Mouse (Mus musculus): ENCODE results near the gene Utp11. TPM values are rescaled to one million over a fixed set of nuclear protein-coding genes. Genes with fewer than 3 reads are reported as not detected.
A peak's percentile ranks its signal among the peaks of the same experiment; 100 is the strongest.
"Not testable (repeated sequence)": the region's sequence is repeated elsewhere in the genome, so short reads cannot be mapped to it uniquely, and the experiment has no call there.

Gene Utp11
- polyA plus RNA-seq, 2 experiments: 52.0 to 59.4 TPM

- under 1% methylated on average over 57 of the region's 57 CpGs for WGBS
- Histone ChIP-seq H3K4me3 (replicated peaks; ENCODE audit: low read length) (peak within 1 kb of the TSS; percentile 78), H3K4me1 (ENCODE audit: control insufficient read depth, insufficient read depth, low read length) (peaks cover 9% of the 10 kb centered on the region), H3K27me3 (ENCODE audit: control insufficient read depth, insufficient read depth, low read length) (no peaks in the 10 kb centered on the region), H3K9ac (ENCODE audit: low read depth, low read length, severe bottlenecking) (peak within 1 kb of the TSS; percentile 87), H3K27ac (replicated peaks; ENCODE audit: low read depth, low read length) (peak within 1 kb of the TSS; percentile 48; the same call in 1 of the 2 replicates), H3K36me3 (ENCODE audit: control insufficient read depth, insufficient read depth, low read length) (peaks cover 34% of the 10 kb centered on the region), H3K9me3 (ENCODE audit: control insufficient read depth, low read length) (no peaks in the 10 kb centered on the region), H3K4me2 (replicated peaks; ENCODE audit: low read depth, low read length, severe bottlenecking) (peak within 1 kb of the TSS; percentile 62)
- ATAC-seq (ENCODE audit: low FRiP score, low read depth) (peak; percentile 91), DNase-seq (ENCODE audit: low spot score) (peak; percentile 94)
- peak; percentile 46; the same call in 1 of the 2 replicates for TF ChIP-seq POLR2A (IDR thresholded peaks at IDR 0.05; ENCODE audit: borderline replicate concordance, extremely low read depth, insufficient read depth, insufficient read length)
These were observed 21.4 kb upstream of the Utp11 start, which contains the start of gene Sf3a3 for GRCm38 (mm10) chr4:124714545-124715481. Gene Sf3a3, plus strand, starts transcription at chr4:124714776.

DNA sequence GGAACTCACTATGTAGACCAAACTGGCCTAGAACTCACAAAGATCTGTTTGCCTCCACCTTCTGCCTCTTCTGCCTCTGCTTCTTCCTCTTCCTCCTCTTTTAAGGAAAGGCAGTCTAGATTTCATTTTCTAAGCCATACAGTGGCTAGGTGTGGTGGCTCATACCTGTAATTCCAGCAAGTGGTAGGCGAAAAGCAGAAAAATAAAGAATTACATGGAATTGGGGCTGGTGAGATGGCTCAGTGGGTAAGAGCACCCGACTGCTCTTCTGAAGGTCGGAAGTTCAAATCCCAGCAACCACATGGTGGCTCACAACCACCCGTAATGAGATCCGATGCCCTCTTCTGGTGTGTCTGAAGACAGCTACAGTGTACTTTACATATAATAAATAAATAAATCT, 20.4 kb upstream of the Utp11 start:
- DNase-seq (ENCODE audit: low spot score); H3K9me3 ChIP-seq (ENCODE audit: control insufficient read depth, low read length); H3K27ac ChIP-seq (replicated peaks; ENCODE audit: low read depth, low read length); H3K9ac ChIP-seq (ENCODE audit: low read depth, low read length, severe bottlenecking); ATAC-seq (ENCODE audit: low FRiP score, low read depth); H3K27me3 ChIP-seq (ENCODE audit: control insufficient read depth, insufficient read depth, low read length); H3K4me3 ChIP-seq (replicated peaks; ENCODE audit: low read length); H3K4me2 ChIP-seq (replicated peaks; ENCODE audit: low read depth, low read length, severe bottlenecking): not testable (repeated sequence)
- H3K4me1 ChIP-seq (ENCODE audit: control insufficient read depth, insufficient read depth, low read length): peaks cover 16% of the 10 kb centered on the region
- peaks cover 25% of the 10 kb centered on the region for H3K36me3 ChIP-seq (ENCODE audit: control insufficient read depth, insufficient read depth, low read length)
- WGBS: 71% methylated on average over 5 of the region's 5 CpGs

DNA sequence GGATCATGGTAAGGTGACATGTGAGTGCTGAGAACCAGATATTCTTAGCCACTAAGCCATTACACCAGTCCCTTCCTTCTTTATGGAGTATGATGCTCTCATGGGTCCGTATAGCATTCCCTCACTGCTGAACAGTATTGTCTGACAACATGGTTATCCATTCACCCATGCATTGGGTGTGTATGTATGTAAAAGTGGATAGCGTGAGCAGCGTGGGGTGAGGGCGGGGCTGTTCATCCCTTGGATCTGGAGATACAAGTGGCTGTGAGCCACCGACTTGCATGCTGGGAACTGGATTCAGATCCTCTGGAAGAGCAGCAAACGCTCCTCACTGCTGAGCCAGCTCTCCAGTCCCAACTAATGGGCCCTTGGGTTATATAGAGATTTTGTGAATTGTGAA, 19.2 kb upstream of the Utp11 start:
- Histone ChIP-seq H3K4me2 (replicated peaks; ENCODE audit: low read depth, low read length, severe bottlenecking) (no peak overlapping the region), H3K9ac (ENCODE audit: low read depth, low read length, severe bottlenecking) (no peak overlapping the region), H3K27me3 (ENCODE audit: control insufficient read depth, insufficient read depth, low read length) (no peaks in the 10 kb centered on the region), H3K36me3 (ENCODE audit: control insufficient read depth, insufficient read depth, low read length) (peaks cover 14% of the 10 kb centered on the region), H3K27ac (replicated peaks; ENCODE audit: low read depth, low read length) (no peak overlapping the region), H3K4me3 (replicated peaks; ENCODE audit: low read length) (no peak overlapping the region), H3K9me3 (ENCODE audit: control insufficient read depth, low read length) (no peaks in the 10 kb centered on the region), H3K4me1 (ENCODE audit: control insufficient read depth, insufficient read depth, low read length) (peaks cover 24% of the 10 kb centered on the region)
- no peak for DNase-seq (ENCODE audit: low spot score)
- WGBS: 88% methylated on average over 6 of the region's 6 CpGs
- ATAC-seq (ENCODE audit: low FRiP score, low read depth): no peak
- no peak for TF ChIP-seq POLR2A (IDR thresholded peaks at IDR 0.05; ENCODE audit: borderline replicate concordance, extremely low read depth, insufficient read depth, insufficient read length)

- Histone ChIP-seq H3K9ac (ENCODE audit: low read depth, low read length, severe bottlenecking) (no peak overlapping the region), H3K4me1 (ENCODE audit: control insufficient read depth, insufficient read depth, low read length) (peaks cover 25% of the 10 kb centered on the region), H3K27ac (replicated peaks; ENCODE audit: low read depth, low read length) (no peak overlapping the region), H3K27me3 (ENCODE audit: control insufficient read depth, insufficient read depth, low read length) (no peaks in the 10 kb centered on the region), H3K4me3 (replicated peaks; ENCODE audit: low read length) (no peak overlapping the region), H3K9me3 (ENCODE audit: control insufficient read depth, low read length) (no peaks in the 10 kb centered on the region), H3K4me2 (replicated peaks; ENCODE audit: low read depth, low read length, severe bottlenecking) (no peak overlapping the region), H3K36me3 (ENCODE audit: control insufficient read depth, insufficient read depth, low read length) (peaks cover 18% of the 10 kb centered on the region)
- WGBS: 12% methylated on average over 5 of the region's 5 CpGs
- no peak for ATAC-seq (ENCODE audit: low FRiP score, low read depth)
- peak; percentile 77 for DNase-seq (ENCODE audit: low spot score)
- TF ChIP-seq POLR2A (IDR thresholded peaks at IDR 0.05; ENCODE audit: borderline replicate concordance, extremely low read depth, insufficient read depth, insufficient read length): no peak
These were observed 17.4 kb upstream of the Utp11 start for GRCm38 (mm10) chr4:124710776-124711291.

- Histone ChIP-seq H3K9me3 (ENCODE audit: control insufficient read depth, low read length) (no peaks in the 10 kb centered on the region), H3K36me3 (ENCODE audit: control insufficient read depth, insufficient read depth, low read length) (peaks cover 21% of the 10 kb centered on the region), H3K4me1 (ENCODE audit: control insufficient read depth, insufficient read depth, low read length) (peaks cover 30% of the 10 kb centered on the region), H3K4me3 (replicated peaks; ENCODE audit: low read length) (peak overlapping the region; percentile 29), H3K4me2 (replicated peaks; ENCODE audit: low read depth, low read length, severe bottlenecking) (peak overlapping the region; percentile 54), H3K27ac (replicated peaks; ENCODE audit: low read depth, low read length) (peak overlapping the region; percentile 92), H3K9ac (ENCODE audit: low read depth, low read length, severe bottlenecking) (peak overlapping the region; percentile 31; the same call in 1 of the 2 replicates), H3K27me3 (ENCODE audit: control insufficient read depth, insufficient read depth, low read length) (no peaks in the 10 kb centered on the region)
- TF ChIP-seq POLR2A (IDR thresholded peaks at IDR 0.05; ENCODE audit: borderline replicate concordance, extremely low read depth, insufficient read depth, insufficient read length): no peak
- WGBS: 2% methylated on average over 18 of the region's 18 CpGs
- ATAC-seq (ENCODE audit: low FRiP score, low read depth) (no peak), DNase-seq (ENCODE audit: low spot score) (peak; percentile 41)
These were observed 16.6 kb upstream of the Utp11 start for GRCm38 (mm10) chr4:124709961-124710446.
